Mouse (Mus musculus) gonadal fat pad, adult 2 months (tissue): ENCODE measurements around the gene Gm2075. TPM values are rescaled to one million over a fixed set of nuclear protein-coding genes. Genes with fewer than 3 reads are reported as not detected.
"Not testable (repeated sequence)": the region's sequence is repeated elsewhere in the genome, so short reads cannot be mapped to it uniquely, and the experiment has no call there.

Experiments used
- DNase-seq: peaks from one replicate; pipeline ENCODE4 v3.0.0-alpha.2; 2012; ENCODE audit warnings: low read depth
- polyA plus RNA-seq: library from polyadenylated mRNA; depleted of rRNA; stranded (reverse); fragments of >200 nt; gene quantifications from 2 replicates; pipeline ENCODE4 v1.2.3, GENCODE M21; 2012; rRNA removed

The Gm2075 gene
- not detected in 2 replicates for polyA plus RNA-seq

DNA sequence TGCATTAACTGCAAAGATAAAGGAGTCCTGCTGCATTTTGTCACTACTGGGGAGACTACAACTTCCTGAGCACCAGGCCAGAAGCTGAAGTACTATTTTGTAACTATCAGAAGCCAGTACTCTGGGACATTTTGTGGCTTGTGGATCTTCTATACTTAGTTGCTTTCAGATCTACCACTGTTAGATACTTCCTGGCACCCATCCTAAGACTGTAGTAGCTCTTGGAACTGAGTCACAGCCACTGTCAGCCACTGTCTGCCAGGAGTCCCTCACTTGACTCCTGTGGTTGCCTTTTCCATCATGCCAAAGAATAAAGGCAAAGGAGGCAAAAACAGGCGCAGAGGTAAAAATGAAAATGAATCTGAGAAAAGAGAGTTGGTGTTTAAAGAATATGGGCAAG is at the start of gene Gm2075:
Gm2075 (plus strand) TSS at position 301 of the 400 bp plus-strand sequence.
- DNase-seq: not testable (repeated sequence)

DNA sequence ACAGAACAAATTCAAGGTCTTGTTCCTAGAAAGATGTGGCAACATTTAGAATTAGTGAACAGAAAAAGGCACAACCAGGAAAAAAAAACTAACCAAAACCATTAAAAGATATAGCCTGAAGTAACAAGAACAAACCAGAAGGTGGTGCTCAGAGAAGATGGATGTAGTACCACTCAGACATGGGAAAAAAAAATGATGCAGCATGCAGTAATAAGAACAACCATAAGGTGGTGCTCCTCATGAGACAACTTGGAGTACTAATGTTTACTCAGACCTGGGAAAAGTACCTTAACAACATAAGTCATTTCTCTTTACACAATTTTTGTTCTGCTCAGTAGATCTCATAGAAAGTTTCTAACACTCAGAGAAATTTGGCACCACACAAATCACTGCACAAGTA is 27.6 kb upstream of the Gm2075 start:
- peak; percentile 31 for DNase-seq

DNA sequence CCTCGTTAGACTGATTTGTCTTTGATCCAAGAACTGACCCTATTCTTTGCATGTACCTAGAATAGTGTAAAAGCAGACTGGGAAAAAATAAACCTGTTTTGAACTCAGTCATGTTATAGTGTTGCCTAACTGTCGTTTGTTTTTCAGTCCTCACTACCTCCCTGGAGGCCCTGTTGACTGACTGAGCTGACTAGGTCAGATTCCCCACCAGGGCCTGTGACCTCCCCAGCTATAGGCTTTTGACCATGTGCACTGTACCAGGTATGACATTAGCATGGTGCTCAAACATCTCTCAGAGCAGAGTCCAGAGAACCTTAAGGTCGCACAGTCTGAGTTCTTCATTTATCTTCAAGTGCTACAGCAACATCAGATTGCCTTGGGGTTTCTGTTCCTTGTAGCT is 7.5 kb upstream of the Gm2075 start:
- not testable (repeated sequence) for DNase-seq

DNA sequence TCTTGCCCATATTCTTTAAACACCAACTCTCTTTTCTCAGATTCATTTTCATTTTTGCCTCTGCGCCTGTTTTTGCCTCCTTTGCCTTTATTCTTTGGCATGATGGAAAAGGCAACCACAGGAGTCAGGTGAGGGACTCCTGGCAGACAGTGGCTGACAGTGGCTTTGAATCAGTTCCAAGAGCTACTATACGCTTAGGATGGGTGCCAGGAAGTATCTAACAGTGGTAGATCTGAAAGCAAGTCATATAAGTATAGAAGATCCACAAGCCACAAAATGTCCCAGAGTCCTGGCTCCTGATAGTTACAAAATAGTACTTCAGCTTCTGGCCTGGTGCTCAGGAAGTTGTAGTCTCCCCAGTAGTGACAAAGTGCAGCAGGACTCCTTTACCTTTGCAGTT is 7.0 kb downstream of the Gm2075 start, which contains the start of gene Gm6803:
Gm6803 (minus strand) TSS at position 101 of the 400 bp plus-strand sequence.
- DNase-seq: not testable (repeated sequence)

DNA sequence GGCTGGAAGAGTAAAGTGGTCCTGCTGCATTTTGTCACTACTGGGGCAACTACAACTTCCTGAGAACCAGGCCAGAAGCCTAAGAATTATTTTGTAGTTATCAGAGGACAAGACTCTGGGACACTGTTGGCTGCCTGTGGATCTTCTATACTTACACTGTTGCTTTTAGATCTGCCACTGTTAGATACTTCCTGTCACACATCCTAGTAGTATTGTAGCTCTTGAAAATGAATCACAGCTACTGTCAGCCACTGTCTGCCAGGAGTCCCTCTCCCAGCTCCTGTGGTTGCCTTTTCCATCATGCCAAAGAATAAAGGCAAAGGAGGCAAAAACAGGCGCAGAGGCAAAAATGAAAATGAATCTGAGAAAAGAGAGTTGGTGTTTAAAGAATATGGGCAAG is 15.1 kb downstream of the Gm2075 start, which contains the start of gene Gm2056:
Gm2056 (plus strand) TSS at position 301 of the 400 bp plus-strand sequence.
- DNase-seq: not testable (repeated sequence)

DNA sequence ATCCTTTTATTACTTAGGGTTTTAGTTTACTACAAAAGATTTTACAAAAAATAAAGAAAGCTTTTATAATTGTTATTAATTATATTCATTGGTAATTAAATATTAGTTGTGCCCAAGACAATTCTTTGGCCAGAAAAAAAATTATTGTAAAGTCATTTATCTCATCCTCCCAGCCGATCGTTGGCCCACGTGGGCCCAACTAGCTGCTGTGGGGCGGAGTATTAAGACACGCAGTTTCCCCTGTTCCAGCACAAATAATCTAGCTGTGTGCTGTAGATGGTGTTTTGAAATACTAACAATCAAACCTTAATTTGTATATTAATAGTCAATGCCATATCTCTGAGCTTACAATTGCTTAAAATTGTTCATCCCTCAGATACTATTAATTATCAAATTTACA is 20.6 kb downstream of the Gm2075 start:
- DNase-seq: not testable (repeated sequence)

DNA sequence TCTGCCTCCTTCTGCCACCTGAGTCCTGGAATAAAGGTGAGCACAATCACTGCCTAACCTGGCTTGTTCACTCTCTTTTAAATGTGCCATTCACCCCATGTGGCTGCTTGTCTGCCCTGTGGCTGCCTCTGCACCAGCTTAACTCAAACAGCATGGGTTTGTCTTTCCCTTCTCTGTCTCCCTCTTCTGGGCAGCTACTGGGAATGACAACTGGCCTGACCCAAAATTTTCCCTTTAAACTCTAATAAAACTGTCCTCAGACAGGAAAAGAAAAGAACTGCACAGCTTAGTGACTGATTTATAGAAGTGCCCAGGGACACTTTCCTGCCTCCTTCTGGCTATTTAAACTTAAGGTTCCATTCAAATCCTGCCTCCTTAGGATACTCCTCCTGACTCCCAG is 27.4 kb downstream of the Gm2075 start:
- not testable (repeated sequence) for DNase-seq

DNA sequence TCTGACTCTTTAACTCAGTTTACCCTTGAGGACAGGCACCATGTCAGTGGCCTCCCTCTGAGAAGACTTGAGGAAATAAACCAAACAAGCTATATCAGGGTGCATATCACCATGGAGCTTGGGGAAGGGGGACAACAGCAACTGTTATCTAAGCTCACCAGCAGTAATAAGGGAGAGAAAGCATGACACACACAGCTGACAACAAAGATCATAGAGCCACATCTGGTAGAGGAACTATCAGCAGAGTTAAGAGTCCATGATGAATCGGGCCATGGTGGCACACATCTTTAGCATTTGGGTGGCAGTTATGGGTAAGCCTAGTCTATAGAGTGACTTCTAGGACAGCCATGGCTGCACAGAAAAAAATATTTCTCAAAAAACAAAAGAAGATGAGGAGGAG is 28.1 kb downstream of the Gm2075 start:
- not testable (repeated sequence) for DNase-seq

DNA sequence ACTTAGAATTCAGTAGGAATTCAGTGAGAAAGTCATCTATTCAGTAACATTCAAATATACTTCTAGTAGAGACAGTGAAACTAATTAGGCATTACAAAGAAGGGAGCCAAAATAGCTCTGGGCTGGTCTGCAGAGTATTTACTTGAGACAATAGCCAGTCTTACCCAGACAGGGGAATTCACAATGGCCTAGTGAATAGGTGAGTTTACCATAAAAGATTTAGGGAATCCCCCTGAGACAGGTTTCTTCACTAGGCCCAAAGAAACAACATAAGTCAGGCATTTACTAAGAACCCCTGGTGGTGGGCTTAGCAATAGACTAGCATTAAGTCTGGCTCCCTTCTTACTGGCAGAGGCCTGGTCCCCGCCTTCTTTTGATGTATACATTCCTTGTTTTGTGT is 33.6 kb downstream of the Gm2075 start:
- DNase-seq: not testable (repeated sequence)

Other genes starting within 250 kb of the Gm2075 start
- gene Gm21319, start 236.1 kb upstream of the Gm2075 start, polyA plus RNA-seq: not detected in 2 replicates
- not detected in 2 replicates for gene Gm21936, start 216.3 kb upstream of the Gm2075 start, polyA plus RNA-seq
- not detected in 2 replicates for gene BB287469, start 195.3 kb upstream of the Gm2075 start, polyA plus RNA-seq
- gene Gm2001, start 169.5 kb upstream of the Gm2075 start, polyA plus RNA-seq: not detected in 2 replicates
- gene Gm2016, start 137.8 kb upstream of the Gm2075 start, polyA plus RNA-seq: not detected in 2 replicates
- gene Gm2022, start 116.5 kb upstream of the Gm2075 start, polyA plus RNA-seq: not detected in 2 replicates
- gene Gm2035, start 92.0 kb upstream of the Gm2075 start, polyA plus RNA-seq: not detected in 2 replicates
- not detected in 2 replicates for gene Gm2042, start 57.8 kb upstream of the Gm2075 start, polyA plus RNA-seq
- gene Gm6803, start 6.9 kb downstream of the Gm2075 start, polyA plus RNA-seq: not detected in 2 replicates
- not detected in 2 replicates for gene Gm2056, start 15.2 kb downstream of the Gm2075 start, polyA plus RNA-seq
- not detected in 2 replicates for gene Gm16368, start 71.8 kb downstream of the Gm2075 start, polyA plus RNA-seq
- gene Gm10436, start 170.3 kb downstream of the Gm2075 start, polyA plus RNA-seq: not detected in 2 replicates
- gene Gm8332, start 238.3 kb downstream of the Gm2075 start, polyA plus RNA-seq: not detected in 2 replicates